Mouse (Mus musculus): ENCODE measurements around the gene Rims3.

- no peak for TF ChIP-seq CTCF (IDR thresholded peaks at IDR 0.05; ENCODE audit: low read depth, low read length)
- no peak for TF ChIP-seq POLR2A (IDR thresholded peaks at IDR 0.05; ENCODE audit: extremely low read depth, insufficient read depth, low read length)
Observed at GRCm38 (mm10) chr4:120830767-120831166, 23.8 kb upstream of the Rims3 start.
